ENCODE assay signal across 27 mouse cellular contexts in the genomic region with DNA sequence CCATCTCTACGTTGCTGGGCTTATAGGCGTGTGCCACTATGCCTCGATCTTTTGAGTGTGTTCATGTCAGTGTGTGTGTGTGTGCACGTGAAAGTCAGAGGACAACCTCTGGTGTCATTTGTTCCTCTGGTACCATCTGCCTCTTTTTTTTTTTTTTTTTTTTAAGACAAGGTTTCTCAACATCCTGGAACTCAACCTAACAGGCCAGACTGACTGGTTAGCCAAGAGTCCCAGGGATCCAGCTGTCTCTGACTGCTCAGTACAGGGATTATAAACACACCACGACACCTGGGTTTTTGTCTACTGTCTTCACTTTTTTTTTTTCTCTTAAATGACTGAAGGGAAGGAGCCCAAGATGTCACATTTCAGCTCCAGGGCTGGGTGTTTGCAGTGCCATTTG.
"Had no signal": no experiment of that assay in that cellular context is flagged by ENCODE, and none has a peak within 500 bp of the region (broad histone marks: within the 10 kb centered on the region; RNA-seq: fewer than 3 reads in every experiment).

No protein-coding gene starts in this region.

- H3K36me3 ChIP-seq: heart, embryonic 13.5 days; heart, embryonic 15.5 days; intestine, embryonic 15.5 days; limb, embryonic 13.5 days; limb, embryonic 15.5 days; liver, embryonic 12.5 days had no signal

- H3K27me3 ChIP-seq: heart, embryonic 13.5 days; heart, embryonic 15.5 days; intestine, embryonic 15.5 days; limb, embryonic 13.5 days; limb, embryonic 15.5 days had no signal

- H3K9ac ChIP-seq: heart, embryonic 13.5 days; heart, embryonic 15.5 days; hindbrain, embryonic 14.5 days; intestine, embryonic 15.5 days; limb, embryonic 13.5 days; limb, embryonic 15.5 days; liver, embryonic 12.5 days; liver, embryonic 14.5 days had no signal

- H3K4me2 ChIP-seq: heart, embryonic 11.5 days; heart, embryonic 13.5 days; heart, embryonic 15.5 days; hindbrain, embryonic 14.5 days; intestine, embryonic 15.5 days; limb, embryonic 13.5 days; limb, embryonic 15.5 days; liver, embryonic 12.5 days had no signal

- DNase-seq: gastrocnemius, adult 2 months; gastrocnemius, postnatal 10 days; gastrocnemius, postnatal 25 days; heart, adult 11 months; heart, adult 2 months; heart, postnatal 14 days; heart, postnatal 36 days; kidney, adult 18-20 months; kidney, adult 8-10 months; kidney, postnatal 10 days; kidney, postnatal 25 days; kidney, postnatal 4 days; left cerebral cortex, postnatal 4 days had no signal

- H3K4me3 ChIP-seq: gastrocnemius, adult 2 months; heart, adult 2 months; heart, embryonic 13.5 days; heart, embryonic 15.5 days; intestine, embryonic 15.5 days; layer of hippocampus, adult 2 months; left cerebral cortex, adult 2 months; limb, embryonic 13.5 days; limb, embryonic 15.5 days; liver, embryonic 12.5 days had no signal

- H3K27ac ChIP-seq: gastrocnemius, adult 2 months; heart, adult 2 months; heart, embryonic 13.5 days; heart, embryonic 15.5 days; hindbrain, embryonic 14.5 days; intestine, embryonic 15.5 days; layer of hippocampus, adult 2 months; left cerebral cortex, adult 2 months; limb, embryonic 13.5 days; limb, embryonic 15.5 days; liver, embryonic 12.5 days; liver, embryonic 14.5 days had no signal

- ATAC-seq: hindbrain, embryonic 16.5 days; inflammation-experienced regulatory T-cells, adult 6 months; intestine, embryonic 15.5 days; intestine, postnatal 0 days; liver, embryonic 12.5 days had no signal

- H3K9me3 ChIP-seq: heart, embryonic 13.5 days; heart, embryonic 15.5 days; intestine, embryonic 15.5 days; limb, embryonic 13.5 days; limb, embryonic 15.5 days; liver, embryonic 12.5 days had no signal

- H3K4me1 ChIP-seq: heart, embryonic 15.5 days; intestine, embryonic 15.5 days had no signal
